Mouse (Mus musculus) heart, embryonic 15.5 days (tissue): ENCODE data around the gene Sipa1l3. TPM values are rescaled to one million over a fixed set of nuclear protein-coding genes. Genes with fewer than 3 reads are reported as not detected.

Source experiments
- ATAC-seq: fragments of 200-750 bp; cut with Nextera tagmentation; replicated peaks from 2 replicates; pipeline ENCODE4 v1.8.0; 2017; ENCODE audit warnings: low read depth, moderate TSS enrichment; ENCODE audit not compliant: insufficient number of reproducible peaks, insufficient read depth, low FRiP score
- H3K27ac ChIP-seq: fragments of 300-500 bp; sonication (generic); 2 replicates; pipeline ENCODE4 v1.5.1; 2015; ENCODE audit warnings: mild to moderate bottlenecking, inconsistent platforms
- H3K27me3 ChIP-seq: fragments of 300-500 bp; sonication (generic); 2 replicates; pipeline ENCODE4 v1.6.1; 2015; ENCODE audit warnings: inconsistent platforms
- H3K36me3 ChIP-seq: fragments of 300-500 bp; sonication (generic); 2 replicates; pipeline ENCODE4 v1.6.1; 2015; ENCODE audit warnings: mild to moderate bottlenecking, inconsistent platforms
- H3K4me1 ChIP-seq: fragments of 300-500 bp; sonication (generic); replicated peaks from 2 replicates; pipeline ENCODE4 v1.6.1; 2015; ENCODE audit warnings: inconsistent platforms
- H3K4me2 ChIP-seq: fragments of 300-500 bp; sonication (generic); 2 replicates; pipeline ENCODE4 v1.6.1; 2015; ENCODE audit warnings: inconsistent platforms, mild to moderate bottlenecking, moderate library complexity
- H3K4me3 ChIP-seq: fragments of 300-500 bp; sonication (generic); 2 replicates; pipeline ENCODE4 v1.5.1; 2015; ENCODE audit warnings: mild to moderate bottlenecking, inconsistent platforms
- H3K9ac ChIP-seq: fragments of 300-500 bp; sonication (generic); 2 replicates; pipeline ENCODE4 v1.6.1; 2015; ENCODE audit warnings: mild to moderate bottlenecking, inconsistent platforms
- H3K9me3 ChIP-seq: fragments of 300-500 bp; sonication (generic); replicated peaks from 2 replicates; pipeline ENCODE4 v1.6.1; 2016; ENCODE audit warnings: inconsistent platforms
- WGBS: fragments of 180-500 bp; shearing (Covaris S2); methylation state at CpG from one replicate; pipeline ENCODE4 v1.1.7; 2015; ENCODE audit warnings: mixed read lengths; 5-methylcytosine and 5-hydroxymethylcytosine counted together
- polyA plus RNA-seq: library from polyadenylated mRNA; unstranded; fragments of >200 nt; fragmentation: Nextera tagmentation; extraction: Ambion mirVana; gene quantifications from 2 replicates; pipeline ENCODE4 v1.2.1, GENCODE M21; 2015

The Sipa1l3 gene
- polyA plus RNA-seq, 1 experiment from 2014 or later = 2.2 TPM

GRCm38 (mm10) chr7:29391761-29392512, 126.5 kb downstream of the Sipa1l3 start:
- Histone ChIP-seq H3K4me2 (no peak overlapping the region), H3K9me3 (no peaks in the 10 kb centered on the region), H3K27ac (no peak overlapping the region), H3K4me1 (peaks cover 13% of the 10 kb centered on the region), H3K27me3 (peaks cover 67% of the 10 kb centered on the region), H3K36me3 (0 out of 2 replicates have a peak, but pooled peaks cover 2% of the 10 kb centered on the region), H3K9ac (no peak overlapping the region), H3K4me3 (no peak overlapping the region)
- ATAC-seq = no peak
- 77% methylated on average over 25 of the region's 25 CpGs for WGBS

GRCm38 (mm10) chr7:29391112-29391760, 127.2 kb downstream of the Sipa1l3 start:
- no peak overlapping the region for H3K4me3 ChIP-seq
- H3K27ac ChIP-seq = no peak overlapping the region
- H3K4me1 ChIP-seq = peaks cover 13% of the 10 kb centered on the region
- H3K27me3 ChIP-seq = peaks cover 70% of the 10 kb centered on the region
- no peaks in the 10 kb centered on the region for H3K9me3 ChIP-seq
- H3K9ac ChIP-seq = no peak overlapping the region
- ATAC-seq = no peak
- 83% methylated on average over 15 of the region's 15 CpGs for WGBS
- no peak overlapping the region for H3K4me2 ChIP-seq
- H3K36me3 ChIP-seq = 0 out of 2 replicates have a peak, but pooled peaks cover 1% of the 10 kb centered on the region

- H3K27ac ChIP-seq = no peak overlapping the region
- WGBS = 39% methylated on average over 10 of the region's 10 CpGs
- peaks cover 70% of the 10 kb centered on the region for H3K27me3 ChIP-seq
- no peak overlapping the region for H3K4me3 ChIP-seq
- no peak overlapping the region for H3K4me2 ChIP-seq
- ATAC-seq = no peak
- H3K36me3 ChIP-seq = no peaks in the 10 kb centered on the region
- no peaks in the 10 kb centered on the region for H3K9me3 ChIP-seq
- peaks cover 13% of the 10 kb centered on the region for H3K4me1 ChIP-seq
- H3K9ac ChIP-seq = no peak overlapping the region
Measured at GRCm38 (mm10) chr7:29390234-29390633, 128.2 kb downstream of the Sipa1l3 start.

GRCm38 (mm10) chr7:29387524-29388068, 130.8 kb downstream of the Sipa1l3 start:
- Histone ChIP-seq H3K36me3 (no peaks in the 10 kb centered on the region), H3K27ac (no peak overlapping the region), H3K4me3 (no peak overlapping the region), H3K4me2 (no peak overlapping the region), H3K9me3 (no peaks in the 10 kb centered on the region), H3K9ac (no peak overlapping the region), H3K4me1 (peaks cover 17% of the 10 kb centered on the region), H3K27me3 (peaks cover 58% of the 10 kb centered on the region)
- ATAC-seq = no peak
- 75% methylated on average over 17 of the region's 17 CpGs for WGBS

GRCm38 (mm10) chr7:29386349-29386748, 132.1 kb downstream of the Sipa1l3 start:
- Histone ChIP-seq H3K4me3 (no peak overlapping the region), H3K27ac (no peak overlapping the region), H3K9ac (no peak overlapping the region), H3K27me3 (peaks cover 49% of the 10 kb centered on the region), H3K4me1 (peaks cover 10% of the 10 kb centered on the region; the same call in 1 of the 2 replicates), H3K9me3 (no peaks in the 10 kb centered on the region), H3K4me2 (no peak overlapping the region), H3K36me3 (no peaks in the 10 kb centered on the region)
- 89% methylated on average over 13 of the region's 13 CpGs for WGBS
- ATAC-seq = no peak

GRCm38 (mm10) chr7:29385791-29386190, 132.7 kb downstream of the Sipa1l3 start:
- WGBS = 92% methylated on average over 10 of the region's 10 CpGs
- Histone ChIP-seq H3K27me3 (peaks cover 45% of the 10 kb centered on the region), H3K36me3 (no peaks in the 10 kb centered on the region), H3K4me1 (peaks cover 10% of the 10 kb centered on the region; the same call in 1 of the 2 replicates), H3K9me3 (no peaks in the 10 kb centered on the region), H3K4me2 (no peak overlapping the region), H3K9ac (no peak overlapping the region), H3K27ac (no peak overlapping the region), H3K4me3 (no peak overlapping the region)
- no peak for ATAC-seq

- WGBS = 22% methylated on average over 10 of the region's 10 CpGs
- Histone ChIP-seq H3K27me3 (peaks cover 46% of the 10 kb centered on the region), H3K9ac (no peak overlapping the region)
Measured at GRCm38 (mm10) chr7:29383255-29383654, 135.2 kb downstream of the Sipa1l3 start.

GRCm38 (mm10) chr7:29381466-29382040, 136.9 kb downstream of the Sipa1l3 start:
- Histone ChIP-seq H3K4me1 (0 out of 2 replicates have a peak, but pooled peaks cover 3% of the 10 kb centered on the region), H3K27me3 (peaks cover 31% of the 10 kb centered on the region), H3K9ac (no peak overlapping the region), H3K4me2 (no peak overlapping the region), H3K36me3 (no peaks in the 10 kb centered on the region), H3K4me3 (no peak overlapping the region), H3K27ac (no peak overlapping the region), H3K9me3 (no peaks in the 10 kb centered on the region)
- no peak for ATAC-seq
- 83% methylated on average over 7 of the region's 7 CpGs for WGBS

More at GRCm38 (mm10) chr7:29383255-29383654, 135.2 kb downstream of the Sipa1l3 start:
- ATAC-seq = no peak
- no peak overlapping the region for H3K27ac ChIP-seq
- no peaks in the 10 kb centered on the region for H3K9me3 ChIP-seq
- no peak overlapping the region for H3K4me2 ChIP-seq
- H3K36me3 ChIP-seq = no peaks in the 10 kb centered on the region
- H3K4me3 ChIP-seq = no peak overlapping the region
- 0 out of 2 replicates have a peak, but pooled peaks cover 3% of the 10 kb centered on the region for H3K4me1 ChIP-seq

- H3K4me2 ChIP-seq = no peak overlapping the region
- no peak overlapping the region for H3K27ac ChIP-seq
- H3K36me3 ChIP-seq = no peaks in the 10 kb centered on the region
- no peaks in the 10 kb centered on the region for H3K4me1 ChIP-seq
- ATAC-seq = no peak
- H3K9ac ChIP-seq = no peak overlapping the region
- no peak overlapping the region for H3K4me3 ChIP-seq
- H3K9me3 ChIP-seq = no peaks in the 10 kb centered on the region
- 79% methylated on average over 6 of the region's 6 CpGs for WGBS
- no peaks in the 10 kb centered on the region; the same call in 1 of the 2 replicates for H3K27me3 ChIP-seq
Measured at GRCm38 (mm10) chr7:29374054-29374453, 144.4 kb downstream of the Sipa1l3 start.

- WGBS = 77% methylated on average over 5 of the region's 5 CpGs
- no peak overlapping the region for H3K4me2 ChIP-seq
- no peak for ATAC-seq
Measured at GRCm38 (mm10) chr7:29372123-29372522, 146.3 kb downstream of the Sipa1l3 start.

GRCm38 (mm10) chr7:29370031-29370430, 148.4 kb downstream of the Sipa1l3 start:
- Histone ChIP-seq H3K4me3 (no peak overlapping the region), H3K36me3 (no peaks in the 10 kb centered on the region), H3K9ac (no peak overlapping the region), H3K9me3 (no peaks in the 10 kb centered on the region), H3K27me3 (no peaks in the 10 kb centered on the region), H3K4me1 (no peaks in the 10 kb centered on the region), H3K27ac (no peak overlapping the region), H3K4me2 (no peak overlapping the region)
- 68% methylated on average over 6 of the region's 6 CpGs for WGBS
- ATAC-seq = no peak

More at GRCm38 (mm10) chr7:29372123-29372522, 146.3 kb downstream of the Sipa1l3 start:
- Histone ChIP-seq H3K9ac (no peak overlapping the region), H3K36me3 (no peaks in the 10 kb centered on the region), H3K27ac (no peak overlapping the region), H3K27me3 (no peaks in the 10 kb centered on the region), H3K9me3 (no peaks in the 10 kb centered on the region), H3K4me3 (no peak overlapping the region), H3K4me1 (no peaks in the 10 kb centered on the region)
